Mouse (Mus musculus): ENCODE results near the gene Pfkfb2. TPM values are rescaled to one million over a fixed set of nuclear protein-coding genes. Genes with fewer than 3 reads are reported as not detected.

Pfkfb2 gene
- polyA plus RNA-seq, 2 experiments, result 1.7 to 7.2 TPM

GRCm38 (mm10) chr1:130739636-130740035 is 10.6 kb upstream of the Pfkfb2 start:
- peaks cover 78 to 83% of the 10 kb centered on the region in 2 experiments for H3K4me1 ChIP-seq (replicated peaks; ENCODE audit: control insufficient read depth in 2 of 2, insufficient read depth in 2 of 2, low read length in 1 of 2)
- ATAC-seq (ENCODE audit: insufficient read depth), result no peak
- 19% methylated on average over 3 of the region's 3 CpGs for WGBS (ENCODE audit: insufficient replicate concordance)

GRCm38 (mm10) chr1:130738551-130739106 is 9.6 kb upstream of the Pfkfb2 start:
- no peaks in the 10 kb centered on the region for H3K9me3 ChIP-seq (ENCODE audit: control insufficient read depth, low read length)
- peak overlapping the region; percentile 97 for H3K4me2 ChIP-seq (ENCODE audit: low read depth)
- H3K9ac ChIP-seq (replicated peaks), result peak overlapping the region; percentile 51
- peaks cover 27% of the 10 kb centered on the region for H3K36me3 ChIP-seq (replicated peaks; ENCODE audit: control insufficient read depth, insufficient read depth, low read depth)
- peak overlapping the region; percentile 99 for H3K27ac ChIP-seq
- WGBS (ENCODE audit: insufficient replicate concordance), result 64% methylated on average over 3 of the region's 3 CpGs
- TF ChIP-seq CTCF (IDR thresholded peaks at IDR 0.05; ENCODE audit: low read depth) (no peak), EP300 (IDR thresholded peaks at IDR 0.05; ENCODE audit: low read depth) (no peak)
- DNase-seq (ENCODE audit: low read depth in 3 of 3, low spot score in 3 of 3) (no peak), ATAC-seq (ENCODE audit: insufficient read depth) (no peak)
- no peaks in the 10 kb centered on the region for H3K27me3 ChIP-seq (ENCODE audit: control insufficient read depth, insufficient read depth, low read length)
- H3K4me3 ChIP-seq (ENCODE audit: insufficient read depth in 1 of 2, low read depth in 2 of 2, low read length in 2 of 2), result peak overlapping the region in 1 of 2 experiments; percentile 74; a peak in 1 of 4 replicates
- peaks cover 76 to 83% of the 10 kb centered on the region in 2 experiments for H3K4me1 ChIP-seq (replicated peaks; ENCODE audit: control insufficient read depth in 2 of 2, insufficient read depth in 2 of 2, low read length in 1 of 2)

More at GRCm38 (mm10) chr1:130739636-130740035, 10.6 kb upstream of the Pfkfb2 start:
- Histone ChIP-seq H3K36me3 (replicated peaks; ENCODE audit: control insufficient read depth, insufficient read depth, low read depth) (peaks cover 27% of the 10 kb centered on the region), H3K9me3 (ENCODE audit: control insufficient read depth, low read length) (no peaks in the 10 kb centered on the region), H3K4me3 (ENCODE audit: insufficient read depth in 1 of 2, low read depth in 2 of 2, low read length in 2 of 2) (peak overlapping the region in 1 of 2 experiments; percentile 74; a peak in 2 of 4 replicates), H3K27ac (peak overlapping the region; percentile 99), H3K9ac (replicated peaks) (peak overlapping the region; percentile 98), H3K27me3 (ENCODE audit: control insufficient read depth, insufficient read depth, low read length) (no peaks in the 10 kb centered on the region), H3K4me2 (ENCODE audit: low read depth) (peak overlapping the region; percentile 97)
- TF ChIP-seq CTCF (IDR thresholded peaks at IDR 0.05; ENCODE audit: low read depth) (no peak), EP300 (IDR thresholded peaks at IDR 0.05; ENCODE audit: low read depth) (no peak)
- DNase-seq (ENCODE audit: low read depth in 3 of 3, low spot score in 3 of 3), result no peak

GRCm38 (mm10) chr1:130737916-130738315 is 8.9 kb upstream of the Pfkfb2 start:
- H3K4me3 ChIP-seq (ENCODE audit: insufficient read depth in 1 of 2, low read depth in 2 of 2, low read length in 2 of 2), result no peak overlapping the region
- H3K4me1 ChIP-seq (replicated peaks; ENCODE audit: control insufficient read depth in 2 of 2, insufficient read depth in 2 of 2, low read length in 1 of 2), result peaks cover 74 to 83% of the 10 kb centered on the region in 2 experiments
- DNase-seq (ENCODE audit: low read depth in 3 of 3, low spot score in 3 of 3), result no peak
- TF ChIP-seq EP300 (IDR thresholded peaks at IDR 0.05; ENCODE audit: low read depth) (no peak), CTCF (IDR thresholded peaks at IDR 0.05; ENCODE audit: low read depth) (no peak)
- 94% methylated on average over 7 of the region's 7 CpGs for WGBS (ENCODE audit: insufficient replicate concordance)
- H3K9ac ChIP-seq (replicated peaks), result no peak overlapping the region; the same call in 1 of the 2 replicates
- H3K9me3 ChIP-seq (ENCODE audit: control insufficient read depth, low read length), result no peaks in the 10 kb centered on the region
- H3K27me3 ChIP-seq (ENCODE audit: control insufficient read depth, insufficient read depth, low read length), result no peaks in the 10 kb centered on the region
- H3K36me3 ChIP-seq (replicated peaks; ENCODE audit: control insufficient read depth, insufficient read depth, low read depth), result peaks cover 20% of the 10 kb centered on the region
- ATAC-seq (ENCODE audit: insufficient read depth), result no peak
- peak overlapping the region; percentile 97 for H3K4me2 ChIP-seq (ENCODE audit: low read depth)
- H3K27ac ChIP-seq, result peak overlapping the region; percentile 99

GRCm38 (mm10) chr1:130737411-130737881 is 8.4 kb upstream of the Pfkfb2 start:
- 61% methylated on average over 11 of the region's 11 CpGs for WGBS (ENCODE audit: insufficient replicate concordance)
- peak overlapping the region; percentile 42 for H3K4me2 ChIP-seq (ENCODE audit: low read depth)
- TF ChIP-seq EP300 (IDR thresholded peaks at IDR 0.05; ENCODE audit: low read depth), result no peak
- TF ChIP-seq CTCF (IDR thresholded peaks at IDR 0.05; ENCODE audit: low read depth), result no peak
- no peak overlapping the region; the same call in 1 of the 2 replicates for H3K9ac ChIP-seq (replicated peaks)
- no peak overlapping the region for H3K4me3 ChIP-seq (ENCODE audit: insufficient read depth in 1 of 2, low read depth in 2 of 2, low read length in 2 of 2)
- H3K4me1 ChIP-seq (replicated peaks; ENCODE audit: control insufficient read depth in 2 of 2, insufficient read depth in 2 of 2, low read length in 1 of 2), result peaks cover 69 to 80% of the 10 kb centered on the region in 2 experiments
- no peak for ATAC-seq (ENCODE audit: insufficient read depth)
- DNase-seq (ENCODE audit: low read depth in 3 of 3, low spot score in 3 of 3), result no peak
- peak overlapping the region; percentile 99; the same call in 1 of the 2 replicates for H3K27ac ChIP-seq
- no peaks in the 10 kb centered on the region for H3K27me3 ChIP-seq (ENCODE audit: control insufficient read depth, insufficient read depth, low read length)
- H3K36me3 ChIP-seq (replicated peaks; ENCODE audit: control insufficient read depth, insufficient read depth, low read depth), result peaks cover 15% of the 10 kb centered on the region
- no peaks in the 10 kb centered on the region for H3K9me3 ChIP-seq (ENCODE audit: control insufficient read depth, low read length)

- peaks cover 11% of the 10 kb centered on the region for H3K36me3 ChIP-seq (replicated peaks; ENCODE audit: control insufficient read depth, insufficient read depth, low read depth)
- whole genome bisulfite sequencing (ENCODE audit: insufficient replicate concordance), result 83% methylated on average over 8 of the region's 8 CpGs
- H3K27ac ChIP-seq, result 0 out of 2 replicates have a peak overlapping the region, but pooled peaks have one; percentile 16
- no peak overlapping the region; a peak in 1 of 4 replicates for H3K4me3 ChIP-seq (ENCODE audit: insufficient read depth in 1 of 2, low read depth in 2 of 2, low read length in 2 of 2)
- DNase-seq (ENCODE audit: low read depth in 3 of 3, low spot score in 3 of 3) (no peak), ATAC-seq (ENCODE audit: insufficient read depth) (no peak)
- peaks cover 71 to 74% of the 10 kb centered on the region in 2 experiments for H3K4me1 ChIP-seq (replicated peaks; ENCODE audit: control insufficient read depth in 2 of 2, insufficient read depth in 2 of 2, low read length in 1 of 2)
- no peaks in the 10 kb centered on the region for H3K9me3 ChIP-seq (ENCODE audit: control insufficient read depth, low read length)
- no peak for TF ChIP-seq EP300 (IDR thresholded peaks at IDR 0.05; ENCODE audit: low read depth)
- TF ChIP-seq CTCF (IDR thresholded peaks at IDR 0.05; ENCODE audit: low read depth), result no peak
- no peaks in the 10 kb centered on the region for H3K27me3 ChIP-seq (ENCODE audit: control insufficient read depth, insufficient read depth, low read length)
- H3K9ac ChIP-seq (replicated peaks), result no peak overlapping the region
- peak overlapping the region; percentile 89 for H3K4me2 ChIP-seq (ENCODE audit: low read depth)
These were observed 5.8 kb upstream of the Pfkfb2 start for GRCm38 (mm10) chr1:130734852-130735251.

Measured in liver, embryonic 14.5 days (tissue).